Mouse (Mus musculus) liver, embryonic 14.5 days (tissue): ENCODE results near the gene Ist1. TPM values are rescaled to one million over a fixed set of nuclear protein-coding genes. Genes with fewer than 3 reads are reported as not detected.

Source experiments
- ATAC-seq: fragments of 200-750 bp; cut with Nextera tagmentation; 2 replicates; pipeline ENCODE4 v1.8.0; 2017; ENCODE audit warnings: moderate number of reproducible peaks, mild to moderate bottlenecking, moderate library complexity; ENCODE audit not compliant: insufficient read depth
- DNase-seq, 3 experiments: peaks; one replicate each; pipeline ENCODE4 v3.0.0-alpha.2; 2012 to 2013; ENCODE audit warnings: low read depth in 3 of 3, low spot score in 3 of 3
- H3K27ac ChIP-seq: fragments of 300-500 bp; sonication (generic); 2 replicates; pipeline ENCODE4 v1.5.1; 2014; ENCODE audit warnings: moderate library complexity, mild to moderate bottlenecking, control low read depth, inconsistent platforms
- H3K27me3 ChIP-seq: fragments of 300-500 bp; sonication (generic); 2 replicates; pipeline ENCODE4 v1.6.1; 2014; ENCODE audit warnings: mild to moderate bottlenecking, low read length, moderate library complexity; ENCODE audit not compliant: control insufficient read depth, insufficient read depth
- H3K36me3 ChIP-seq: fragments of 300-500 bp; sonication (generic); replicated peaks from 2 replicates; pipeline ENCODE4 v1.6.1; 2014; ENCODE audit warnings: low read depth; ENCODE audit not compliant: control insufficient read depth, insufficient read depth
- H3K4me1 ChIP-seq, 2 experiments: fragments of 200-500 bp in 1 of 2; fragments of 300-500 bp in 1 of 2; sonication (generic) in 1 of 2; replicated peaks; 2 replicates each; pipeline ENCODE4 v1.6.1; 2012 to 2014; ENCODE audit warnings: antibody characterized with exemption in 1 of 2, inconsistent platforms in 1 of 2, low read length in 1 of 2; ENCODE audit not compliant: control insufficient read depth in 2 of 2, insufficient read depth in 2 of 2
- H3K4me2 ChIP-seq: fragments of 300-500 bp; sonication (generic); 2 replicates; pipeline ENCODE4 v1.6.1; 2014; ENCODE audit warnings: low read depth, mild to moderate bottlenecking, control low read depth, moderate library complexity
- H3K4me3 ChIP-seq, 2 experiments: fragments of 200-500 bp in 1 of 2; fragments of 300-500 bp in 1 of 2; sonication (generic) in 1 of 2; 2 replicates each; pipeline ENCODE4 v1.5.1; 2012 to 2014; ENCODE audit warnings: low read depth in 2 of 2, low read length in 2 of 2, mild to moderate bottlenecking in 2 of 2, control low read depth in 1 of 2, inconsistent platforms in 1 of 2, moderate library complexity in 1 of 2; ENCODE audit not compliant: insufficient read depth in 1 of 2
- H3K9ac ChIP-seq: fragments of 300-500 bp; sonication (generic); replicated peaks from 2 replicates; pipeline ENCODE4 v1.6.1; 2014; ENCODE audit warnings: mild to moderate bottlenecking, control low read depth, moderate library complexity
- H3K9me3 ChIP-seq: fragments of 300-500 bp; sonication (generic); 2 replicates; pipeline ENCODE4 v1.6.1; 2016; ENCODE audit warnings: low read length, mixed read lengths; ENCODE audit not compliant: control insufficient read depth
- CTCF ChIP-seq: IDR thresholded peaks from 2 replicates; pipeline ENCODE4 v1.5.1; 2016; ENCODE audit warnings: antibody characterized with exemption, low read depth, control low read depth
- EP300 ChIP-seq: IDR thresholded peaks from 2 replicates; pipeline ENCODE4 v1.6.1; 2016; ENCODE audit warnings: antibody characterized with exemption, low read depth
- WGBS: fragments of 180-500 bp; shearing (Covaris S2); extraction: QIAGEN DNeasy Blood & Tissue Kit; methylation state at CpG from one replicate; pipeline ENCODE4 v1.1.7; 2014; ENCODE audit not compliant: insufficient replicate concordance; 5-methylcytosine and 5-hydroxymethylcytosine counted together
- polyA plus RNA-seq, 2 experiments: library from polyadenylated mRNA; depleted of rRNA in 1 of 2; stranded (reverse) in 1 of 2; unstranded in 1 of 2; fragments of >200 nt; fragmentation: Nextera tagmentation in 1 of 2; extraction: Ambion mirVana in 1 of 2; gene quantifications; 2 replicates each; pipeline versions ENCODE4 v1.2.1 to v1.2.3; 2012 to 2014

The Ist1 gene
- polyA plus RNA-seq (2012; rRNA removed) (14.4 and 19.5 TPM in 2 replicates), polyA plus RNA-seq (2014; fragmentation: Nextera tagmentation; extraction: Ambion mirVana) (31.1 and 32.6 TPM in 2 replicates)

DNA sequence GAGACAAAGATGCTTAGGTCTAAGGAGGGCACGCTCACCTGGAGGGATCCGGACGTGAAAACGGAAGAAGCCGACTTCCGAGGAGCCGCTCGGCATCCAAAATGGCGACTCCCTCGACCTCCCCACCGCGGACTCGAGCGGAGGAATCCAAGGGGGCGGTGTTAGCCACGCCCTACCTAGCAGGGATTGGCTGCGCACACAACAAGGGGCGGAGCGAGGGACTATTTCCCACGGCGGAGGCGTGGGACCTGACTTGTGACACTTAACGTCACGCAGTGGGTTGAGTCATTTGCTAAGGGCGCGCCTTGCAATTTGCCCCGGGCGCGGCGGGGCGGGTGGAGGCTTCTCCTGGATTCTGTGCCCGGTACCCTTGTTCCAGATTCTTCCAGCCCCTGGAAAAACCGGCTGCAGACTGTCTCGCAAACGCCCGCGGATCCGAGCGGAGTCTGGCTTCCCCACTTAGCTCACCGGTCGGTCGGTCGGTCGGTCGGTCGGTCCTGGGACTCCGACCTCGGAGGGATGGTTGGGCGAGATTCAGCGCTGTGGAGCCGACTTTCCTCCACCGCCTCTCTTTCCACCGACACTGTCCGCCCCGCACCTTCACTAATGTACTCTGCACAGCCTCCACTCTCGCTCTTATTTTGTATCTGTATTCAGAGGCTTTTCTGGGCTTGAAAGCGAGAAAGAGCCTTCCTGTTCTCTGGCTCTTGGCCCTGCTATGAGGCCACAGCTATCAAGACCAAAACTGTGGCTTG lies at the start of gene Ist1:
Ist1 (minus strand) TSS at position 115 of the 755 bp plus-strand sequence.
- under 1% methylated on average over 57 of the region's 57 CpGs for WGBS
- no peaks in the 10 kb centered on the region for H3K36me3 ChIP-seq
- peak within 1 kb of the TSS; percentile 91 for H3K4me2 ChIP-seq
- H3K4me1 ChIP-seq, result peaks cover 14 to 18% of the 10 kb centered on the region in 2 experiments
- H3K4me3 ChIP-seq, result peak within 1 kb of the TSS; percentile 69 to 91
- TF ChIP-seq EP300 (peak; percentile 44), CTCF (no peak)
- DNase-seq, result peak; percentile 98 to 99 (median 99)
- peak; percentile 99 for ATAC-seq
- H3K27ac ChIP-seq, result no peak within 1 kb of the TSS; the same call in none of the 2 replicates
- H3K9me3 ChIP-seq, result no peaks in the 10 kb centered on the region
- H3K9ac ChIP-seq, result peak within 1 kb of the TSS; percentile 72
- H3K27me3 ChIP-seq, result no peaks in the 10 kb centered on the region

DNA sequence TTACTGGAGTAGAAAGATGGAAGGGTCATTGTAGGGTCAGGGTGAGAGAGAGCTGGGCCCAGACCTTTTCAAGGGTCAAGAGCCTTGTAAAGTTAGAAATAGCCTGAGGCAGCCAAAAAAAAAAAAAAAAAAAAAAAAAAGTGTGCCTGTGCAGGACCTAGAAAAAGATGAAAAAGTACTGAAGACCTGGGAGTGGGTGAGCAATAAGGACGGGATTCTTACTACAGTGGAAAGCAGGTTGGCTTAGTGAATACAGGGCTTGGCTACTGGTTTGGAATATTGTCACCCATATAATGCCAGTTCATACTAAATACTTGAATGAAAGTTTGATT lies 45.0 kb upstream of the Ist1 start:
- Histone ChIP-seq H3K36me3 (peaks cover 7% of the 10 kb centered on the region), H3K27ac (no peak overlapping the region), H3K4me2 (peak overlapping the region; percentile 86), H3K27me3 (no peaks in the 10 kb centered on the region), H3K9me3 (no peaks in the 10 kb centered on the region), H3K4me1 (peaks cover 6% of the 10 kb centered on the region in 2 experiments; a peak in 3 of 4 replicates), H3K9ac (peak overlapping the region; percentile 97; the same call in 1 of the 2 replicates), H3K4me3 (peak overlapping the region; percentile 89 to 100)
- no peak for DNase-seq
- 75% methylated on average over 1 of the region's 1 CpGs for WGBS
- no peak; the same call in 1 of the 2 replicates for ATAC-seq
- TF ChIP-seq EP300 (no peak), CTCF (no peak)

DNA sequence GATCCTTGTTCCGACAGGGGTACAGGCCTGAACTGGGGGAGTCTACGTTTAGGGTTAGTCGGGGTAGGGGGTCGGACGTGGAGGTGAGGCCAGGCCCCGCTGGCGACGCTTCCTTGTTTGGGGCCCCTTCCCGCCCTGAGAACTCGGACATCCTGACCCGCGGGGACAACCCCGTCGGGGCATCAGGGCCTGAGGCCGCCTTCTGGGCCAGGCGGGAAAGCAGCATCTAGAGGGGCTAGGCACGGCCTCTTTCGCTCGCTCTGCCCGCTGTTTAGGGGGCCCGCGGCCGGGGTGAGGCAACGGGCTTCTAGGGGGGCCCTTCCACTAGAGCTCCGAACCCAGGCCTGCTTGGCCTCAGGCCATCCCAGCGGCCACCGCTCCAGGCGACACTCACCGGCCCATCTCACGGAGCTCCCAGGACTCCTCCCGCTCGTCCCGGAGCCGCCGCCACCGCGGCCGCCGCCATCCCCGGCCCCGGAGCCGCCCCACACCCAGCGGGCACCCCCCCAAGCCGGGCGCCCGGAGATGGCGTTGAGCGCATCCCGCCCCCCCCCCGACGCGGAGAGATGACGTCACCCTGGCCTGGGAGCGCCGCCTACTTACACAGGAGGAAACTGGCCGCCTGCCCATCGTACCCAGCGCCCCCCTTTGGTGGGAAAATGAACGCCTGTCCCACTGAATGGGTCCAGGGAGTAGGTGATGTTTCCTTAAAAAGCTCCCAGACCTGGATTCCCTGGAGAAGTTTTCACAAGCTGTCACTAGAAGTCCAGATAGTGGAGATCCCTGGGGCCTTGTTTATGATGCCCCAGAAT lies 44.4 kb upstream of the Ist1 start, which contains the start of gene Atxn1l:
Atxn1l (minus strand) TSS at position 503 of the 812 bp plus-strand sequence.
- TF ChIP-seq CTCF, result peak; percentile 82
- TF ChIP-seq EP300, result no peak
- DNase-seq, result peak; percentile 70 to 78 (median 74)
- under 1% methylated on average over 59 of the region's 59 CpGs for WGBS

DNA sequence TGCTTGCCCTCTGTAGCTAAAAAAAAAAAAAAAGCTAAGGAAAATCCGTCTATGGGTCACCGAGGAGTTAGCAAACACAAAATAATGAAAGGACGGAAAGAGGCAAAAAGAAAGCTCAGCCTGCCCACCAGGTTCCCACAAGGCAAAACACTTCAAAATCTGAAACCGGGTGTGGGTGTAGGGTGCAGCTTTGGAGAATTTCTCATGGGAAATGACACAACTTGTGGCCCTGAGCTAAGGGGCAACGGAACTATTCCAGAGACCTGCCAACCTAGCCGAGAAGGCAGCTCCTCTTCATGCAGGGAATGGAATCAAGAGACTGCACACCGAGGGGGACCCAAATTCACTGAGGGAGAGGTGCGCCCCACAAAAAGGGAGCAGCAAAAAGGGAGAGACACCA lies 43.8 kb upstream of the Ist1 start:
- WGBS, result 5% methylated on average over 8 of the region's 8 CpGs
- Histone ChIP-seq H3K9ac (peak overlapping the region; percentile 97), H3K27me3 (no peaks in the 10 kb centered on the region), H3K9me3 (no peaks in the 10 kb centered on the region), H3K27ac (no peak overlapping the region; the same call in 1 of the 2 replicates), H3K36me3 (peaks cover 7% of the 10 kb centered on the region), H3K4me1 (peaks cover 6% of the 10 kb centered on the region in 2 experiments; a peak in 3 of 4 replicates), H3K4me3 (peak overlapping the region; percentile 89 to 100), H3K4me2 (peak overlapping the region; percentile 86)
- ATAC-seq, result no peak
- no peak for DNase-seq
- TF ChIP-seq CTCF (no peak), EP300 (no peak)

More for the DNA sequence above, 44.4 kb upstream of the Ist1 start, which contains the start of gene Atxn1l:
- Histone ChIP-seq H3K4me2 (peak within 1 kb of the TSS; percentile 86), H3K4me3 (peak within 1 kb of the TSS; percentile 89 to 100), H3K27ac (peak within 1 kb of the TSS; percentile 48), H3K27me3 (no peaks in the 10 kb centered on the region), H3K36me3 (peaks cover 7% of the 10 kb centered on the region), H3K4me1 (peaks cover 6% of the 10 kb centered on the region in 2 experiments; a peak in 3 of 4 replicates), H3K9ac (peak within 1 kb of the TSS; percentile 97), H3K9me3 (no peaks in the 10 kb centered on the region)
- ATAC-seq, result peak; percentile 87

DNA sequence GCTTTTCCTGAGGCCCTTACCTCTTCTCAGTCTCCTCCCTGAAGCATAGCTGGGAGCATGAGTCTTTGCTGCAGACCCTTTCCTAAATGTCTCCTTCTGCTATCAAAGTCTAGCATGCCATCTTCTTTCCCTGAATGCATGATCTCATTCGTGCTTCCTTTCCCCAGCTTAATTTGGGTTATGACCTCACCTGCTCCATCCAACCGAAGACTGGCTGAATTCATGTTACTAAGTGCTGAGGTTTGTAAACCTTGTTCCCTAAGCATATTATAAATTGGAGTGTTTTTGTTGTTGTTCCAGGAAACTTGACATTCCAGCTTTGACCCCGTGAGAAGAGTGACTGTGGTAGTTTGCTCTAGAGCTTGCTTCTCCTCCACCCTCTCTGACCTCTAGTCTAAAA lies 41.0 kb upstream of the Ist1 start:
- no peaks in the 10 kb centered on the region for H3K27me3 ChIP-seq
- 78% methylated on average over 3 of the region's 3 CpGs for WGBS
- H3K36me3 ChIP-seq, result peaks cover 7% of the 10 kb centered on the region
- no peak overlapping the region for H3K4me3 ChIP-seq
- H3K4me1 ChIP-seq, result peaks cover 6% of the 10 kb centered on the region in 2 experiments; a peak in 3 of 4 replicates
- ATAC-seq, result no peak
- no peaks in the 10 kb centered on the region for H3K9me3 ChIP-seq
- TF ChIP-seq CTCF (no peak), EP300 (no peak)
- no peak for DNase-seq
- H3K27ac ChIP-seq, result no peak overlapping the region
- H3K4me2 ChIP-seq, result no peak overlapping the region
- H3K9ac ChIP-seq, result no peak overlapping the region
